Mouse (Mus musculus) embryonic facial prominence, embryonic 15.5 days (tissue): ENCODE measurements around the gene Bsg. TPM values are rescaled to one million over a fixed set of nuclear protein-coding genes. Genes with fewer than 3 reads are reported as not detected.
"Not testable (repeated sequence)": the region's sequence is repeated elsewhere in the genome, so short reads cannot be mapped to it uniquely, and the experiment has no call there.

Experiments used
- ATAC-seq: fragments of 200-750 bp; cut with Nextera tagmentation; 2 replicates; pipeline ENCODE4 v1.8.0; 2017; ENCODE audit warnings: low read depth, moderate TSS enrichment; ENCODE audit not compliant: insufficient number of reproducible peaks, low FRiP score, low TSS enrichment
- H3K27ac ChIP-seq: fragments of 300-500 bp; sonication (generic); replicated peaks from 2 replicates; pipeline ENCODE4 v1.5.1; 2015; ENCODE audit warnings: mild to moderate bottlenecking, inconsistent platforms
- H3K27me3 ChIP-seq: fragments of 300-500 bp; sonication (generic); 2 replicates; pipeline ENCODE4 v1.6.1; 2015; ENCODE audit warnings: inconsistent platforms
- H3K36me3 ChIP-seq: fragments of 300-500 bp; sonication (generic); 2 replicates; pipeline ENCODE4 v1.6.1; 2015; ENCODE audit warnings: mild to moderate bottlenecking, inconsistent platforms
- H3K4me1 ChIP-seq: fragments of 300-500 bp; sonication (generic); 2 replicates; pipeline ENCODE4 v1.6.1; 2015; ENCODE audit warnings: inconsistent platforms
- H3K4me2 ChIP-seq: fragments of 300-500 bp; sonication (generic); replicated peaks from 2 replicates; pipeline ENCODE4 v1.6.1; 2015; ENCODE audit warnings: mild to moderate bottlenecking, inconsistent platforms
- H3K4me3 ChIP-seq: fragments of 300-500 bp; sonication (generic); replicated peaks from 2 replicates; pipeline ENCODE4 v1.5.1; 2015; ENCODE audit warnings: mild to moderate bottlenecking, inconsistent platforms
- H3K9ac ChIP-seq: fragments of 300-500 bp; sonication (generic); 2 replicates; pipeline ENCODE4 v1.6.1; 2015; ENCODE audit warnings: inconsistent platforms
- H3K9me3 ChIP-seq: fragments of 300-500 bp; sonication (generic); replicated peaks from 2 replicates; pipeline ENCODE4 v1.6.1; 2016; ENCODE audit warnings: inconsistent platforms
- WGBS: fragments of 180-500 bp; shearing (Covaris S2); methylation state at CpG from one replicate; pipeline ENCODE4 v1.1.7; 2015; 5-methylcytosine and 5-hydroxymethylcytosine counted together
- polyA plus RNA-seq: library from polyadenylated mRNA; unstranded; fragments of >200 nt; fragmentation: Nextera tagmentation; extraction: Ambion mirVana; gene quantifications from 2 replicates; pipeline ENCODE4 v1.2.1, GENCODE M21; 2015

The Bsg gene
- polyA plus RNA-seq, 1 experiment from 2014 or later: 902 TPM

- Histone ChIP-seq H3K27me3 (no peaks in the 10 kb centered on the region), H3K9ac (no peak overlapping the region), H3K4me2 (no peak overlapping the region), H3K36me3 (peaks cover 55% of the 10 kb centered on the region), H3K4me1 (peaks cover 10% of the 10 kb centered on the region), H3K9me3 (no peaks in the 10 kb centered on the region), H3K27ac (no peak overlapping the region), H3K4me3 (no peak overlapping the region)
- no peak for ATAC-seq
- WGBS: 91% methylated on average over 24 of the region's 24 CpGs
These were observed 52.4 kb downstream of the Bsg start for GRCm38 (mm10) chr10:79756660-79757059.

- not testable (repeated sequence) for ATAC-seq, H3K9me3 ChIP-seq, H3K4me3 ChIP-seq, H3K27me3 ChIP-seq, H3K9ac ChIP-seq, H3K4me2 ChIP-seq, H3K27ac ChIP-seq
- Histone ChIP-seq H3K36me3 (peaks cover 68% of the 10 kb centered on the region), H3K4me1 (peaks cover 22% of the 10 kb centered on the region)
- WGBS: 86% methylated on average over 1 of the region's 1 CpGs
These were observed 55.4 kb downstream of the Bsg start for GRCm38 (mm10) chr10:79759675-79760074.

GRCm38 (mm10) chr10:79760603-79761143 is 56.4 kb downstream of the Bsg start:
- no peak overlapping the region for H3K4me3 ChIP-seq
- no peak overlapping the region for H3K27ac ChIP-seq
- no peaks in the 10 kb centered on the region for H3K27me3 ChIP-seq
- peaks cover 68% of the 10 kb centered on the region for H3K36me3 ChIP-seq
- ATAC-seq: 0 out of 2 replicates have a peak, but pooled peaks have one; percentile 39
- H3K9me3 ChIP-seq: no peaks in the 10 kb centered on the region
- H3K9ac ChIP-seq: no peak overlapping the region
- WGBS: 89% methylated on average over 11 of the region's 11 CpGs
- no peak overlapping the region for H3K4me2 ChIP-seq
- peaks cover 22% of the 10 kb centered on the region for H3K4me1 ChIP-seq

Other genes with a start within 250 kb of the Bsg start
- gene Vmn2r83, start 235.8 kb upstream of the Bsg start, polyA plus RNA-seq: not detected in 2 replicates
- 25.3 and 25.9 TPM in 2 replicates for gene Plpp2, start 170.7 kb upstream of the Bsg start, polyA plus RNA-seq
- 70.3 and 71.4 TPM in 2 replicates for gene Mier2, start 149.3 kb upstream of the Bsg start, polyA plus RNA-seq
- not detected in 2 replicates for gene Theg, start 117.2 kb upstream of the Bsg start, polyA plus RNA-seq
- gene C2cd4c, start 90.5 kb upstream of the Bsg start, polyA plus RNA-seq: not detected in 2 replicates
- 11.8 and 12.5 TPM in 2 replicates for gene Shc2, start 66.6 kb upstream of the Bsg start, polyA plus RNA-seq
- gene Odf3l2, start 58.8 kb upstream of the Bsg start, polyA plus RNA-seq: not detected in 2 replicates
- 8.4 and 9.1 TPM in 2 replicates for gene Madcam1, start 39.9 kb upstream of the Bsg start, polyA plus RNA-seq
- gene Tpgs1, start 35.1 kb upstream of the Bsg start, polyA plus RNA-seq: 62.4 and 63.6 TPM in 2 replicates
- 94.8 and 96.8 TPM in 2 replicates for gene Cdc34, start 22.3 kb upstream of the Bsg start, polyA plus RNA-seq
- gene Gzmm, start 15.5 kb upstream of the Bsg start, polyA plus RNA-seq: 0.89 and 1.5 TPM in 2 replicates
- 0.07 and 0.13 TPM in 2 replicates for gene Hcn2, start 12.1 kb downstream of the Bsg start, polyA plus RNA-seq
- gene Polrmt, start 42.1 kb downstream of the Bsg start, polyA plus RNA-seq: 41.6 and 46.6 TPM in 2 replicates
- gene Fgf22, start 50.6 kb downstream of the Bsg start, polyA plus RNA-seq: 2.5 and 3.9 TPM in 2 replicates
- gene Rnf126, start 62.5 kb downstream of the Bsg start, polyA plus RNA-seq: 110 and 127 TPM in 2 replicates
- 20.1 and 20.2 TPM in 2 replicates for gene Fstl3, start 72.8 kb downstream of the Bsg start, polyA plus RNA-seq
- 0.07 TPM in 1 of 2 replicates, not detected in the other for gene Prss57, start 86.5 kb downstream of the Bsg start, polyA plus RNA-seq
- gene Palm, start 89.1 kb downstream of the Bsg start, polyA plus RNA-seq: 88.1 and 96.6 TPM in 2 replicates
- 5.4 and 7.8 TPM in 2 replicates for gene Misp, start 116.5 kb downstream of the Bsg start, polyA plus RNA-seq
- gene Ptbp1, start 149.9 kb downstream of the Bsg start, polyA plus RNA-seq: 299 and 325 TPM in 2 replicates
- 4.3 and 5.6 TPM in 2 replicates for gene Prtn3, start 170.0 kb downstream of the Bsg start, polyA plus RNA-seq
- gene Plppr3, start 170.1 kb downstream of the Bsg start, polyA plus RNA-seq: 59.9 and 68.2 TPM in 2 replicates
- 0.28 and 0.85 TPM in 2 replicates for gene Elane, start 181.8 kb downstream of the Bsg start, polyA plus RNA-seq
- gene Cfd, start 186.4 kb downstream of the Bsg start, polyA plus RNA-seq: not detected in 2 replicates
- 44.0 and 48.4 TPM in 2 replicates for gene Med16, start 204.4 kb downstream of the Bsg start, polyA plus RNA-seq
- 5.2 TPM in 1 of 2 replicates, not detected in the other for gene Gm26602, start 206.4 kb downstream of the Bsg start, polyA plus RNA-seq
- gene Kiss1r, start 212.5 kb downstream of the Bsg start, polyA plus RNA-seq: 1.1 and 1.4 TPM in 2 replicates
- gene R3hdm4, start 216.7 kb downstream of the Bsg start, polyA plus RNA-seq: 179 and 181 TPM in 2 replicates
- gene Arid3a, start 222.6 kb downstream of the Bsg start, polyA plus RNA-seq: 6.6 and 7.0 TPM in 2 replicates